Mouse (Mus musculus) small intestine, adult 2 months (tissue): ENCODE measurements around the gene Lbx1. TPM values are rescaled to one million over a fixed set of nuclear protein-coding genes. Genes with fewer than 3 reads are reported as not detected.
A peak's percentile ranks its signal among the peaks of the same experiment; 100 is the strongest.

Experiments used
- H3K27ac ChIP-seq: fragments of 200-500 bp; 2 replicates; pipeline ENCODE4 v1.5.1; 2012; ENCODE audit warnings: low read depth, low read length, control low read depth, inconsistent platforms; ENCODE audit not compliant: insufficient read depth
- H3K27me3 ChIP-seq: fragments of 200-500 bp; 2 replicates; pipeline ENCODE4 v1.6.1; 2012; ENCODE audit warnings: mild to moderate bottlenecking, moderate library complexity, low read length, inconsistent platforms; ENCODE audit not compliant: control insufficient read depth, insufficient read depth
- H3K36me3 ChIP-seq: fragments of 200-500 bp; 2 replicates; pipeline ENCODE4 v1.6.1; 2012; ENCODE audit warnings: mild to moderate bottlenecking, low read length, control low read depth, inconsistent platforms; ENCODE audit not compliant: control insufficient read depth, insufficient read depth
- H3K4me1 ChIP-seq: fragments of 200-500 bp; 2 replicates; pipeline ENCODE4 v1.6.1; 2012; ENCODE audit warnings: low read length, inconsistent platforms, mixed read lengths; ENCODE audit not compliant: control insufficient read depth, insufficient read depth, insufficient read length
- H3K4me3 ChIP-seq: fragments of 200-500 bp; 2 replicates; pipeline ENCODE4 v1.5.1; 2012; ENCODE audit warnings: low read depth, mild to moderate bottlenecking, control low read depth, inconsistent platforms, low read length, moderate library complexity
- CTCF ChIP-seq: fragments of 200-500 bp; IDR thresholded peaks from 2 replicates; pipeline ENCODE4 v1.5.1; 2012; ENCODE audit warnings: low read depth, mild to moderate bottlenecking, control low read depth, inconsistent platforms, low read length, moderate library complexity, mixed read lengths; ENCODE audit not compliant: insufficient replicate concordance, insufficient read length; ENCODE audit errors: extremely low read depth
- POLR2A ChIP-seq: fragments of 200-500 bp; IDR thresholded peaks from 2 replicates; pipeline ENCODE4 v1.6.1; 2012; ENCODE audit warnings: low read depth, mild to moderate bottlenecking, control low read depth, inconsistent platforms, low read length, moderate library complexity
- WGBS: fragments of 180-500 bp; shearing (Covaris S2); methylation state at CpG from one replicate; pipeline ENCODE4 v1.1.7; 2018; 5-methylcytosine and 5-hydroxymethylcytosine counted together
- polyA plus RNA-seq: library from polyadenylated mRNA; depleted of rRNA; stranded (reverse); fragments of >200 nt; gene quantifications from 2 replicates; pipeline ENCODE4 v1.2.3, GENCODE M21; 2012

Gene Lbx1
- polyA plus RNA-seq, 1 experiment = not detected

GRCm38 (mm10) chr19:45252436-45252835, 16.8 kb upstream of the Lbx1 start:
- WGBS = 55% methylated on average over 3 of the region's 3 CpGs

DNA sequence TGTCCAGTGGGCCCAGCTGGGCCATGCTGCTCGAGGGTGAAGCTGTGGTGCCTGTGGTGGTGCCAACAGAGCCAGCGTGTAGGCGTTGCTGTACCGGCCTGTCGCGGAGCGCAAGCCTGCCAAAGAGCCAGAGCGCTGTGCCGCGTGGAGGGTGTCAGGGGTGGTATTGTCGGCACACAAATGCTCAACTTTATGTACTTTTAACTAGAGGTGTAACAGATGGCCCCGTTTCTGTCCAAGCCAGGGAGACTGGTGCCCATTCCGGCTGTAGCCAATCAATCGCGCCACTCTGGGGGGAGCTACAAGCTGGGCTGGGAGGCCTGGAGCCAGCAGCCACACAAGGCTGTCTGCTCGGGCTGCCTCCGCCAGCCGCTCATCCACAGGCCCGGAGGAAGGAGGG, 13.1 kb upstream of the Lbx1 start:
- no peak overlapping the region for H3K4me3 ChIP-seq
- H3K4me1 ChIP-seq = no peaks in the 10 kb centered on the region
- no peak overlapping the region for H3K27ac ChIP-seq
- no peaks in the 10 kb centered on the region for H3K36me3 ChIP-seq
- 80% methylated on average over 19 of the region's 19 CpGs for WGBS
- TF ChIP-seq CTCF (no peak), POLR2A (no peak)
- peaks cover 12% of the 10 kb centered on the region for H3K27me3 ChIP-seq

More at GRCm38 (mm10) chr19:45252436-45252835, 16.8 kb upstream of the Lbx1 start:
- TF ChIP-seq POLR2A = no peak
- no peak for TF ChIP-seq CTCF
- Histone ChIP-seq H3K36me3 (no peaks in the 10 kb centered on the region), H3K4me3 (no peak overlapping the region), H3K27ac (no peak overlapping the region), H3K4me1 (no peaks in the 10 kb centered on the region), H3K27me3 (no peaks in the 10 kb centered on the region)

DNA sequence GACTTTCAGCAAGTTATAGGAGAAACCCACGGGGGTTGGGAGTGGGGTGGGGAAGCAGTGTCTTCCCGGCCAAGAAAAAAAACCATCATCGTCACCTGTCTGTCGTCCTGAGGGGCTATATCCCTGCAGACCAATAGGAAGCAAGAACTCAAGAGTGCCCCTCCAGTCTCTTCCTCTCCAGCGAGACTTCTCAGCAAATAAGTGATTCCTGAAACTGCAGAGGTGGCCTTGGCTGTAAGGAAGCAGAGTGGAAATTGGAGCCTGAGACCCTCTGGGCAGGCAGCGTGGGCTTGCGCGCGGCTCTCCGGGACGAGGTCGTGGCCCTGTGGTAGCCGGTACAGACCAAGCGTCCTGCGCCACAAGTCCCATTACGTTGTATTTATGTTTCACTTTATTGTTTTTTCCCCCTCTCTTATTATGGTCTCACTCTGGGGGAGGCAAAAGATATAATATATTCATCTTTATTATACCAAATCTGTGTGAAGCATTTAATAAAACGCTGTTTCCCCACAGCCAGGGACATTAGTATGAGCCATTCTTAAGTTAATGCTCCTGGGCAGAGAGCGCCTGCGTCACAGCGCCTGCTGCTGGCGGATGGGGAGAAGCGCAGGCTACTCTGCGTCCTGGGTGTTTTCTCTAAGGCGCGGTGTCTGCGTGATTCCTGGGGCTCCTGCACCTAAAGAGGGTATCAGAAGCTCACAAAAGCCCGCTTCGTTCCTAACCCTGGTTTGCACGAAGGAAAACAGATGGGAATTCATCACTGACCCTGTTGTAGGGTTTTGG, 8.5 kb upstream of the Lbx1 start:
- H3K4me3 ChIP-seq = no peak overlapping the region
- no peak overlapping the region for H3K27ac ChIP-seq
- H3K4me1 ChIP-seq = no peaks in the 10 kb centered on the region
- 7% methylated on average over 29 of the region's 29 CpGs for WGBS
- TF ChIP-seq CTCF (peak; percentile 92), POLR2A (no peak)
- H3K27me3 ChIP-seq = peaks cover 49% of the 10 kb centered on the region
- H3K36me3 ChIP-seq = no peaks in the 10 kb centered on the region

- 7% methylated on average over 5 of the region's 5 CpGs for WGBS
- Histone ChIP-seq H3K36me3 (no peaks in the 10 kb centered on the region), H3K4me3 (no peak overlapping the region), H3K4me1 (no peaks in the 10 kb centered on the region), H3K27ac (no peak overlapping the region), H3K27me3 (peaks cover 57% of the 10 kb centered on the region)
- no peak for TF ChIP-seq POLR2A
- TF ChIP-seq CTCF = no peak
Measured at GRCm38 (mm10) chr19:45243264-45243602, 7.6 kb upstream of the Lbx1 start.

DNA sequence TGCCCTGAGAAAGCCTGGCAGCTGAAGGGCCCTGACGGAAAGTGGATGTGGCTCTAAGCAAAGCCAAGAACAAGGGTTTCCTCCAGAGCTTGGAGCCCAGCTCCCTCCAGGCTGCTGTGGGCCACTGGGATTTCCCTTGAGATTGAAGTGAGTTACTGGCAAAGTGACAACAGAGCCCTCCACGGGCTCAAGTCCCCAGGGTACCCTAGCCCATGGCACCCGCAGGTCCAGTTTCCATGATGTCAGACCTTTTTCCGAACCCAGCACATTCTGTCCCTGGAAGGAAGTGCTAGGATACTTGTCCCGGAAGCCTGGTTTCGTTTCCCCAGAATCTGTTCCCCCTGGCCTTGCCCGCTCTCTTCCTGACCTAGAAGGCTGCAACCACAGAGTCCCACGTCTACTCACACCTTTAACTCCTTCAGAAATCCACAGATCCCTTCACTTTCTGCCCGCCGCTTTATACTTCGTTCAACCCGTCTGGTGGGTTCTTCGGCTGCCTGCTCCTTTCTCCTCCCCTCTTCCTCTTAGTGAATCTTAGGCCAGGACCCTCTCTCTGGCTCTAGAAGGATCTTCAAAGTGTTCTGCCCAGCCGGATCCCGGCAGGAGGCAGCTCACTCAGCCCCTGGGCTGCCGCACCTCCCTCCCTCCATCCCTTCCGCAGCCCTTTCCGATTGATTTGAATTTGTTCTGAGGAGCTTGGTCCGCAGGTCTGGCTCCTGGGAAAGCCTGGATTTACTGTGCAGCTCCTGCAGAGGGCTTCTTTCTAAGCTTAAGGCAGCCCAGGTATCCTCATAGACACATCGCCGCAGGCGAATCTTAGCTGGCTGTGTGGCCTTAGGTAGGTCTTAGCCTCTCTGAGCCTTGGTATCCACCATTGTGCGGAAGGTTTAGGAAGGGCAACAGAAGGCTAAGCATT, 7.0 kb upstream of the Lbx1 start:
- WGBS = 5% methylated on average over 23 of the region's 23 CpGs

DNA sequence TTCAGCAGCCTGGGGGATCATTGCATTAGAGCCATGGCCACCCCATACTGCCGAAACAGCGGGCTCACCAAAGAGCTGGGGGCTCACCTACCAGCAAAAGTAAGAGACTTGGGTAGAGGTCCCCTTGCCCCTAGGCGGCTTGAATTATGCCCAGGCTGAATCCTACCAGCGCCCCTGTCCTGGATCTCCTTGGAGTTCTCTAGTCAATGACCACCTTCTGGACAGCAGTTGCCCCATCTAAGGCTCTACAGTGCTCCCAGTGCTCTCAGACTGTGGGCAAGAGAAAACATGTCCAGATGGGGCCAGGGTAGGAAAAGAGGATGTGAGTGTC, 6.4 kb upstream of the Lbx1 start:
- Histone ChIP-seq H3K4me3 (no peak overlapping the region), H3K36me3 (no peaks in the 10 kb centered on the region), H3K27me3 (peaks cover 69% of the 10 kb centered on the region), H3K27ac (no peak overlapping the region), H3K4me1 (no peaks in the 10 kb centered on the region)
- WGBS = 18% methylated on average over 4 of the region's 4 CpGs
- TF ChIP-seq POLR2A (no peak), CTCF (no peak)

More for the DNA sequence above, 7.0 kb upstream of the Lbx1 start:
- TF ChIP-seq POLR2A (no peak), CTCF (no peak)
- Histone ChIP-seq H3K27me3 (peaks cover 63% of the 10 kb centered on the region), H3K36me3 (no peaks in the 10 kb centered on the region), H3K4me3 (no peak overlapping the region), H3K27ac (no peak overlapping the region), H3K4me1 (no peaks in the 10 kb centered on the region)

DNA sequence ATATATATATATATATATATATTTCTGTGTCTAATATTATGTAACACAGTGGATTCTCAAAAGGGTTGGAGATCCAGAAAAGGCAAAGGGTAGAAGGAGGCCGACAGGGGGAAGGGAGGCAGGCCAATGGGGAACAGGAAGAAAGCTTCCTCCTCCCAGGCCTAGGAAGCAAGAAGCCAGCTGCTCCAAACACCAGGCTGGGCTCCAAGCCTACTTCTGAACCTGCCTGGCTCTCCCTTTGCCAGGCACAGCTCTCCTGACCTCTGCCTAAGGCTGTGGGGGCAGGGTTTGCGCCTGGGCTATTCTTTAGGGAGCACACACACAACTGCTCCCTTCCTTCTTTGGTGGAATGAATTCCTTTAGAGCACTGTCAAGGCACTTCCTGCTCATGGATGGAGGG, 4.4 kb upstream of the Lbx1 start:
- Histone ChIP-seq H3K4me1 (peaks cover 1% of the 10 kb centered on the region; the same call in 1 of the 2 replicates), H3K36me3 (no peaks in the 10 kb centered on the region), H3K4me3 (no peak overlapping the region), H3K27ac (no peak overlapping the region), H3K27me3 (peaks cover 88% of the 10 kb centered on the region)
- TF ChIP-seq CTCF = no peak
- no peak for TF ChIP-seq POLR2A
- WGBS = 13% methylated on average over 2 of the region's 2 CpGs
